Mouse (Mus musculus): ENCODE results near the gene Ift80.
"Not testable (repeated sequence)": the region's sequence is repeated elsewhere in the genome, so short reads cannot be mapped to it uniquely, and the experiment has no call there.

The Ift80 gene

GRCm38 (mm10) chr3:68986550-68986949 is 17.8 kb downstream of the Ift80 start:
- DNase-seq (ENCODE audit: extremely low read depth, low read depth) = no peak

DNA sequence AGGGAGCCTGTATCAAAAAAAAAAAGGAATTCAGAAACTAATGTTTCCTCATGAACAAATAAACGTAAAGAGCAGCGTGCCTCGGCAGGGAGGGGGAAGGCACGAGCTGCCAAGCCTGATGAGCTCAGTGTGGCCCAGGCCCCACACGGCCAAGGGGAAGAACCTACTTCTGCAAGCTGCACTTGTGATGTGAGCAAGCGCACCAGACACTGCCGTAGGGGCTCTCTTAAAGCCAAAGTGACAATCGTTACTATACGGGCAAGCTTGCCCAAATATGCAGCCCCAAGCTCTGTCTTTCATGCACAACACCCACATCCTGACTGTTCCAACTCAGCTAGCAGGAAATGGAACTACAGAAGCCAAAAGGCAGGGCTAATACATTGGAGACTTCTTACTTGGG is 23.5 kb downstream of the Ift80 start:
- DNase-seq (ENCODE audit: extremely low read depth, low read depth) = no peak

DNA sequence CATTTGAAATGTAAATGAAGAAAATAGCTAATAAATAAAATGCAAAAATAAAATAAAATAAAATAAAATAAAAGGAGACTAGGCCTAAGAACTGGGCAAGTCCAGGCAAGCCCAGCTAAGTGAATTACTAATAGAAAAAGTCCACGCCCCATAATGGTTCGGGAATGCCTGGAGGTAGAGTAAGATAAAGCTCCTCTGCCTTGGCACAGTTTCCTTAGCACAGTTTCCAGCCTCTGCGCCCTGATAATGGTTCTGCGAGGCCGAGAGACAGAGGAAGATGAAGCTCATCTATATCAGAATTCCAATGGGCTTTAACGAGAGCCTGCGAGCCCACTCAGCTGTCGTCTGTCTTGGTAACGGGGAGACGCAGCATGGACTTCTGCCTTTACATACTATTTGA is 25.2 kb downstream of the Ift80 start:
- DNase-seq (ENCODE audit: extremely low read depth, low read depth) = no peak

DNA sequence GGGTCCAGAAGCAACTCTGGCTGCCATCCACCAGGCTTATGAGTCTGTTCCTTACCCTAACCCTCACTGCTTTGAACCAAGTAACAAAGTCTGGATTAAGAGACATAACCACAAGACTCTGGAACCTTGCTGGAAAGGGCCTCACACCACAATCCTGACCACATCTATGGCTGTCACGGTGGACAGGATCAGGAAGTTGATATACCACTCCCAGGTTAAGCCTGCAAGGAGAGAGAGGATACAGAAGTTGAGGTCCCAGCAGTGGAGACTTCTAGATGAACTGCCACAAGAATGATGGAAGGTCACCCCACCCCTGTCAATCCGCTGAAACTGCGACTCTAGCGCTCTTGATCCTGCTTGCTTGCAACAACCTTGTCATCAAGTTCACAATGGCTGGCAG is 26.7 kb downstream of the Ift80 start:
- no peak for DNase-seq (ENCODE audit: extremely low read depth, low read depth)

GRCm38 (mm10) chr3:68975533-68976490 is 28.6 kb downstream of the Ift80 start:
- no peak for DNase-seq (ENCODE audit: extremely low read depth, low read depth)

GRCm38 (mm10) chr3:68974639-68975532 is 29.5 kb downstream of the Ift80 start:
- no peak for DNase-seq (ENCODE audit: extremely low read depth, low read depth)

DNA sequence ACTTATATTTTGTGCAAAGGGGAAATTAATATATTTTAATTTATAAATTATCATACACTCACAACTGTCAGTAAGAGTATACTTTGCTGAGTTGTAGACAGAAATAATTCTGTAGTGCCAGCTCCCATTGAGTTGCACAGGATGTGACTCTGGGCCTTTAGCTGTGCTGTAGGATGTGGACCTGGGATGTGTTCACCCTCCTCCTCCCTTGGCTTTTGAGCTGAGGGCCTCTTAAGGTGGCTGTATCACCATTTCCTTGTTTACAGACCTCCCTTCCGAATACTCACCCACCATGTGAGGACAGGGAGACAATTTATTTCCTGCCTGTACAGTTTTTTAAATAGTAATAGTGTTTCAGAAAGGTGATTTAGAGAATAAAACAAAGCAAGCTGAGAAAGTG is 30.8 kb downstream of the Ift80 start:
- no peak for DNase-seq (ENCODE audit: extremely low read depth, low read depth)

DNA sequence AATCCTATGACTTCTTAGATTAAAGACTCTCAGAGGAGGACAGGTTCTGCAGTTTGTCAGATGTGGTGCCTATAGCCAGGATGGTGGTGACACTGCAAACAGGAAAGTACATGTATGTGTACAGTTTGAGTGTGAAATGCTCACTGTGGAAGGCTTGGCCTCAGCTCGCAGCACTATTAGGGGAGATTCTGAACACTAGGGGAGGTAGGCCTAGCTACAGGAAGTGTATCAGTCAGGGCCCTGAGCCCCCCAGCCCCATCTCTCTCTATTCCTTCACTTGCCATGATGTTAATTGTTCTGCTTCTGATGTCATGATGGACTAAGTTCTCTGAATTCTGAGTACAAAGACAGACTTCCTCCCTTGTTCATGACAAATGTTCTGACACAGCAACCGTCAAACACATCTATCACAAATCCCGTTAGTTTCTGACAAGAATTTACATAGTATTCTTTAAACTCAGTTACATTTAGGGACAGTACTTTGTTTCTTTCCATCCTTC is 35.2 kb downstream of the Ift80 start:
- DNase-seq (ENCODE audit: extremely low read depth, low read depth) = no peak

- DNase-seq (ENCODE audit: extremely low read depth, low read depth) = no peak
Measured at GRCm38 (mm10) chr3:68967404-68967803, 37.0 kb downstream of the Ift80 start.

DNA sequence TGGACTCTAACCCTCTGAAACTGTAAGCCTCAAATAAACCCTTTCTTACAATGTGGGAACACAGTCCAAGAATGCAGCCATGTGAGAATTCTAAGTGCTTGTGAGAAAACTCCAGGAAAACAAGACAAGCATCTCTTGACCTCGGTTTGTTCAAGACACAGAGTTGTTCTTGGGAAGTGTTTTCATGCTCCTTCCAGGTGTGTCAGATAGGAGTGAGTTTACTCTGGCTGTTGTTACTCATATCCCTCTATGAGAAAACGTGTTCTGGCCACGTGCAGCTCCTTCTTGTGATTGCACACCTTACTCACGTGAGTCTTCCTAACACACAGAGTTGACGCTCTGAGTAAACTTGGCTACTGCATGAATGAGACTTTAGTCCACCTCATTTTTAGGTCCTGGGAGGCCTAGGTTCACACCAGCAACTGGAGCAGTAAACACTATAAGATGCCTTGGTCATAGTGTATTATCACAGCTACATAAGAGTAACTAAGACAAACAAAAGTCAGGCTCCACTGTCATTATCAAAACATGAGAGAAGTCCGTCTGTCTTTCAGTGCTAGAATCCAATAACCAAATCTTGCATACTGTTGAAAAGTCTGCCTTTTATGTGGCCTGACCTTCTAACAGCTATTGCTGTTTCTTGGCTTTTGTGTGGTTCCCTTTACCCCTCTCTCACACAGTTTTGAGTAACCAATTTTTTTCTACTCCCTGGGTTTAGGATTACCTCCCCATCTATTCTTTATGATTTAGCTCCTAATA is 37.7 kb downstream of the Ift80 start:
- no peak for DNase-seq (ENCODE audit: extremely low read depth, low read depth)

DNA sequence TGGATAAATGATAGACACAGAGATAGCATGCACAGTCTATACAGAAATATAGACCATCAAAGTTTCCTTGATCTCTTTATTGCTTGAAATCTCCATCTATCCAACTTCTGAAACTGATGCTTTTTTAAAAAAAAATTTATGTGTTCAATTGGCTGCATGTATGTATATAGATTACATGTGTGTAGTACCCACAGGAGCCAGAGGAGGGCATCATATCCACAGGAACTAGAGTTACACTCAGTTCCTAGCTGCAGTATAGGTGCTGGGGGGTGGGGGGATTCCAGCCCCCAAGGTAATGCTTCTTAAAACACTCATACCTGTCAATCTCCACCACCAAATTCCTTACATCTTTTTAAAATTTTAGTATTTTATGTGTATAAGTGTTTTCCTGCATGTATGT is 39.7 kb downstream of the Ift80 start:
- DNase-seq (ENCODE audit: extremely low read depth, low read depth) = no peak

DNA sequence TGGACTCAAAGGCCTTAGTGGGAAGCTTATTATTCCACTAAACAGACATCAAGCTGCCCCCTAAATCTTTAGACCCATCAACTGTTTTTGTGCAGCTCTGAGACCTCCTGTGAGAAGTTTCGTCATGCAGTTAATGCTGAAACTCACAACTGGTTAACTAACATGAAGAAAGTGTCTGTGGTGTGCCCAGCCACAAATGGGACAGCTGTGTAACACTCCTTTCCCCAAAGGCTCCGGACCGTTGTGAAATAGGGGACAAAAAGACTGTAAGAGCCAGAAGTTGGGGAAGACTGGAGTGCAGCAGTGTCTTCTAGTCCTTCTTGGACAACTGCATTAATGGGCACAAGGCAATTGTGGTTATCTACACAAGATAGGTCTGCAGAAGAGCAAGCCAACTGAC is 47.0 kb downstream of the Ift80 start:
- DNase-seq (ENCODE audit: extremely low read depth, low read depth) = no peak

- no peak for DNase-seq (ENCODE audit: extremely low read depth, low read depth)
Measured at GRCm38 (mm10) chr3:68956454-68956853, 47.9 kb downstream of the Ift80 start.

DNA sequence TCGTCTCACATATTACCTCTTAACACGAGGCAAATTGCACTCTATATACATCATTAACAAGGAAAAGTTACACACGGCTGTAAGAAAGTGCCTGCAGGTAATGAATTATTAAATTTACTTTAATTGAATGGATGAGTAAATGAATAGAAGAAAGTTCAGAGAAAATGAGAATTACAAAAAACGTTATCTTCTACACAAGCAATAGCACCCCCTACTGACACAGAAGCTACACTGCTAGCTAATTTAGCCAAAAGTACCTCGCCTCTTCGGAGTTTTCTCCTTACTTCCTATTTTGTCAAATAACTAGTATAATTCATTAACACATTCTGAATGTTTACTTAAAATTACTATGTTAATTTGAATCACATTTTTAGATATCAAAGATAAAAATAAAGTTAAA is 49.9 kb downstream of the Ift80 start:
- DNase-seq (ENCODE audit: extremely low read depth, low read depth) = peak; percentile 59

DNA sequence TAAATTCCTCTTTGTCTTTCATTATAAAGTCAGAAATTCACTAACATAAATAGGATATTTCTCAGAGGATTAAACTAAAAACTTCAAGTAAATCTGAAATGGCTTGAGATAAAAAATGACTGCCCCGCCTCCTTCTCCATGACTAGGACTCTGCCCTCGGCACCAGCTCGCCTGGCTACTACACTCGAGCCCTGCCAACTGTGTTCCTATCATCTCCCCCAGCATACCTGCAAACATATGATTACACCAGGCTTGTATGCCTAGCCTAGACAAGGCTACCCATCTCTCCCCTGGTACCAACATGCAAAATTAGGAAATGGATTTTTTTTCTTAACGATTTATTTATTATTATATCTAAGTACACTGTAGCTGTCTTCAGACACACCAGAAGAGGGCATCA is 51.7 kb downstream of the Ift80 start:
- no peak for DNase-seq (ENCODE audit: extremely low read depth, low read depth)

DNA sequence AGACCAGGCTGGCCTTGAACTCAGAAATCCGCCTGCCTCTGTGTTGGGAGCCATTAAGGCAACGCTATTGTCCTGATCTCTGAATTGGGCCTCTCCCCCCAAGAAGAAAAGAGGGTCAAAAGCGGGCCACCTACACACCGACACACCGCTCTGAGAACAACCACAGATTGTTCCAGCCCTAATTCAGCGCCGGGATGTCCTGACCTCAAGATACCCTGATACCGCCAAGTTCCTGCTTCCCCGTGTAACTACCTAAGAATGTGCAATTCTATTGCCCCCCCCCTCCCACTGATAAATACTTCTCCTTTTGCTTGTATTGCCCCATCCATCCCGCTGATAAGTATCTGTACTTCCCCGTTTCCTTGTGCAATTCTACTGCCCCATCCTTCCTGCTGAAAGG is 52.4 kb downstream of the Ift80 start:
- DNase-seq (ENCODE audit: extremely low read depth, low read depth) = not testable (repeated sequence)

- no peak for DNase-seq (ENCODE audit: extremely low read depth, low read depth)
Measured at GRCm38 (mm10) chr3:68949381-68949780, 55.0 kb downstream of the Ift80 start.

DNA sequence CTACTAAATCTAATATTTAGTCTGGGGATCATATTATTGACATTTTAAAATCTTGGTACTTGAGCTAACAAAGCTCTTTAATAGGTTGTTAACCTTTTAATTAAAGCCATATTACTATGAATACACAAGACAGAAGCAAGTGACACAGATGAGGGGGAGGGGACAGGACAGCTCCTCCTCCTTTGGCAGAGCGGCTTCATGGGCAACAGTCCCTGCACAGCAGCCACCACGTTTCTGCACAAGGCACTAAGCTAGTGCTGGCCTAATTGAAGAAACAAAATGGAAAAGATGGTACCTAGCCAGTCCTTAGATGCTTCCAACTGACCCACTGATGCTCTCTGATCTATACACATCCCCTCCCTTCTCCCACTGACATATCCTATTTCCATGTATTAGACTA is 55.5 kb downstream of the Ift80 start:
- no peak for DNase-seq (ENCODE audit: extremely low read depth, low read depth)

GRCm38 (mm10) chr3:68941867-68942266 is 62.5 kb downstream of the Ift80 start:
- DNase-seq (ENCODE audit: extremely low read depth, low read depth) = no peak

DNA sequence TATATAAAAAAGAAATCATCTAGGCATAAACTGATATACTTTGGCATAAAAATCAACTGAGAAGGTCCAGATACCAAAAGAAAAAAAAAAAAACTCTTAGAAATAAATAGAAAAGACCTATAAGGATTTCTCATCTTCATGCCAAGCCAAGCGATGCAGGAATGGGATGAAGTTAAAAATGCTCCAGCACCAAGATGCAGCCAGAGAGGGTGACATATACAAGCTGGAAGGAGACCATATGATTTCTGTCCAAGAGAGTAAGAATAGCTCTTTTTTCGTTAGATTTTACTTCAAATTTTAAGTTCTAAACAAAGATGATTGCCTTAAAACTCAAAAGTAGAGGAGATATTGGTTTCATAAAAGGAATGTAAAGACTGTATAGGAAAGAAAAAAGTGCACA is 64.1 kb downstream of the Ift80 start:
- DNase-seq (ENCODE audit: extremely low read depth, low read depth) = no peak

GRCm38 (mm10) chr3:68939312-68939711 is 65.1 kb downstream of the Ift80 start:
- no peak for DNase-seq (ENCODE audit: extremely low read depth, low read depth)
